Mouse (Mus musculus) testis, adult 2 months (tissue): ENCODE measurements around the gene Hist2h3c1. TPM values are rescaled to one million over a fixed set of nuclear protein-coding genes. Genes with fewer than 3 reads are reported as not detected.
A peak's percentile ranks its signal among the peaks of the same experiment; 100 is the strongest.
"Not testable (repeated sequence)": the region's sequence is repeated elsewhere in the genome, so short reads cannot be mapped to it uniquely, and the experiment has no call there.

Experiments
- H3K27ac ChIP-seq: fragments of 200-500 bp; 2 replicates; pipeline ENCODE4 v1.5.1; 2012; ENCODE audit warnings: low read depth, low read length; ENCODE audit not compliant: control insufficient read depth, insufficient read depth
- H3K27me3 ChIP-seq: fragments of 200-500 bp; 2 replicates; pipeline ENCODE4 v1.6.1; 2012; ENCODE audit warnings: mild to moderate bottlenecking, low read length, moderate library complexity; ENCODE audit not compliant: control insufficient read depth, insufficient read depth
- H3K36me3 ChIP-seq: fragments of 200-500 bp; 2 replicates; pipeline ENCODE4 v1.6.1; 2012; ENCODE audit warnings: mild to moderate bottlenecking, low read length; ENCODE audit not compliant: control insufficient read depth, insufficient read depth
- H3K4me1 ChIP-seq: fragments of 200-500 bp; 2 replicates; pipeline ENCODE4 v1.6.1; 2012; ENCODE audit warnings: low read length; ENCODE audit not compliant: control insufficient read depth, insufficient read depth
- H3K4me3 ChIP-seq: fragments of 200-500 bp; 2 replicates; pipeline ENCODE4 v1.5.1; 2012; ENCODE audit warnings: low read depth, mild to moderate bottlenecking, low read length, moderate library complexity, mixed read lengths; ENCODE audit not compliant: control insufficient read depth
- CTCF ChIP-seq: fragments of 200-500 bp; IDR thresholded peaks from 2 replicates; pipeline ENCODE4 v1.5.1; 2012; ENCODE audit warnings: low read depth, mild to moderate bottlenecking, inconsistent platforms, low read length, moderate library complexity; ENCODE audit not compliant: control insufficient read depth, insufficient read depth, insufficient replicate concordance
- POLR2A ChIP-seq: fragments of 200-500 bp; IDR thresholded peaks from 2 replicates; pipeline ENCODE4 v1.6.1; 2012; ENCODE audit warnings: low read depth, mild to moderate bottlenecking, inconsistent platforms, low read length, moderate library complexity; ENCODE audit not compliant: control insufficient read depth
- polyA plus RNA-seq: library from polyadenylated mRNA; depleted of rRNA; stranded (reverse); fragments of >200 nt; gene quantifications from 2 replicates; pipeline ENCODE4 v1.2.3, GENCODE M21; 2012

The Hist2h3c1 gene
- polyA plus RNA-seq, 1 experiment: not detected

DNA sequence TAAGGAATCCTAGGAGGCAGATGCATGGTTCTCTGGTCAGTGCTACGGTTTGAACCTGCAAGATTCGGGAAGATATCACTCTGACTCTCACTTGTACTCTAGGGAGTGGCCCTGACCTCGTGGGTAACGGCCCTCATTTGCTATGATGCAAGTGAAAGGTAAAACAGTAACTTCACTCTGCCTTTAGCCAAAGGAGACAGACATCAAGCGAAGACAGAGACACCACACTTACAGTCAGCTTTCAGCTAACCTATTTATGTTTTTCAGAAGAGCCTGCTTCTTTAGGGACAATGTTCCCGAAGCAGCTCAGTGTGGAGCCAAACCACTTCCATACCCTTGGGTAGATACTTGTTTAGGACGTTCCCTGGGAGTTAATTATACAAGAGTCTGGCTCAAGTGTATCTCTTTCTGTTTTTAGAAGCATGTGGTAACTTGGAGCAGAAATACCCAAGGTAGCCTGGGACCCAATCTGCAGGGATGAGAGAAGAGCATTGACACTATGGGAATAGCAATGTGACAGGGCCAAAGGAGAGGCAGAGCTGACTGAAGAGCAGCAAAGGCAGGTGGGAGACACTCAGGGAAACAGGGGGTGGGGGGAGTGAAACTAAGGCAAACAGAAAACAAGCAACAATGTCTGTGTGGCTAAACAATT is 2.4 kb upstream of the Hist2h3c1 start:
- Histone ChIP-seq H3K36me3 (no peaks in the 10 kb centered on the region), H3K4me3 (peak overlapping the region; percentile 73), H3K27me3 (no peaks in the 10 kb centered on the region), H3K27ac (peak overlapping the region; percentile 5), H3K4me1 (peaks cover 2% of the 10 kb centered on the region)
- TF ChIP-seq POLR2A (no peak), CTCF (no peak)

DNA sequence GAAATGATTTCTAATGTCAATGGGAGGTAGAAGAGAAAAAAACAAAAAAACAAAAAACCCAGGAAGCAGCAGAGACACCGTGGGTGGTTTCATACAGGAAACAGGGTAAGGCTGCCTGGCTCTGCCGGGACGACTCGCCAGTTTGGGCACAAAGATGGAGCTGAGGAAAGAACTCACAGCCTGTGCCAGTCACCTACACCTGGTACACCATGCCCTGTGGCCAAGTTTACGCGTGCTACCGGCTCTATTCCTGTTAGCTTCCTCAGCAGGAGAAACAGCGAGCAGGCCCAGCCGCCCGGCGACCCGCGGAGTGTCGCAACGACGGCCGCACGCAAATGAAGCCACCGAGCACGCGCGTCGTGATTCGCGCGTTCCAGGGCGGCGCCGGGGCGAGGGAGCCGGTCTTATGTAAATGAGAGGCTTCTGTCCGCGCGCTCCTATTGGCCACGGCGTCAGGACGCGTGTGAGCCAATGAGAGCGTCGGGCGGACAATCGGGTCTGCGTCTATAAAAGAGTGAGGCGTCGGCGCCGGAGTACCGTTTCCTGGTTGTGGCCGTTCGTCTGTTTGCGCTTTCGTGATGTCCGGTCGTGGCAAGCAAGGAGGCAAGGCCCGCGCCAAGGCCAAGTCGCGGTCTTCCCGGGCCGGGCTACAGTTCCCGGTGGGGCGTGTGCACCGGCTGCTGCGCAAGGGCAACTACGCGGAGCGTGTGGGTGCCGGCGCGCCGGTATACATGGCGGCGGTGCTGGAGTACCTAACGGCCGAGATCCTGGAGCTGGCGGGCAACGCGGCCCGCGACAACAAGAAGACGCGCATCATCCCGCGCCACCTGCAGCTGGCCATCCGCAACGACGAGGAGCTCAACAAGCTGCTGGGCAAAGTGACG is 1.2 kb upstream of the Hist2h3c1 start, which contains the start of gene Hist2h2aa1:
TSS of gene Hist2h2aa1 (plus strand) at position 495 of the 884 bp plus-strand sequence.
- Histone ChIP-seq H3K4me3 (peak within 1 kb of the TSS; percentile 100), H3K27ac (peak within 1 kb of the TSS; percentile 100)
- not testable (repeated sequence) for H3K27me3 ChIP-seq, H3K36me3 ChIP-seq, H3K4me1 ChIP-seq
- TF ChIP-seq CTCF (0 out of 2 replicates have a peak, but pooled peaks have one; percentile 1), POLR2A (peak; percentile 57; the same call in 1 of the 2 replicates)

DNA sequence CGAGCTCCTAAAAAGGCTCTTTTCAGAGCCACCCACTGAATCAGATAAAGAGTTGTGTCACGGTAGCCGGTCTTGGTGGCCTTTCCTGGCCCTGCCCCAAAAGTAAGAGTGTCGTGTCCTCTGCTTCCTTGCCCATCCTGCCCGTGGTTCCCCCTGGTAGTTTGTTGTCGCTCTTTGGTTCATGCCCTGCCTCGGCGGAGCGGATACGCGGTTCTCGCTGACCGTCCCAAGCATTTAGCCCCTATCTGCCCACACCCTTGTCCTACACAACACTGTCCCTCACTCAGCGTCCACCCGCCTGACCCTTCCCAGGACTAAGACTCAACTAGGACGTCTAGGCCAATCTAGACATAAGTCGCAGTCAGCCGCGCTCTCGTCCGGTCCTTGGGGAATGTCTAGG is 467 bp upstream of the Hist2h3c1 start:
- Histone ChIP-seq H3K4me3 (peak overlapping the region; percentile 84), H3K27ac (peak overlapping the region; percentile 85)
- H3K27me3 ChIP-seq, H3K36me3 ChIP-seq, H3K4me1 ChIP-seq: not testable (repeated sequence)

DNA sequence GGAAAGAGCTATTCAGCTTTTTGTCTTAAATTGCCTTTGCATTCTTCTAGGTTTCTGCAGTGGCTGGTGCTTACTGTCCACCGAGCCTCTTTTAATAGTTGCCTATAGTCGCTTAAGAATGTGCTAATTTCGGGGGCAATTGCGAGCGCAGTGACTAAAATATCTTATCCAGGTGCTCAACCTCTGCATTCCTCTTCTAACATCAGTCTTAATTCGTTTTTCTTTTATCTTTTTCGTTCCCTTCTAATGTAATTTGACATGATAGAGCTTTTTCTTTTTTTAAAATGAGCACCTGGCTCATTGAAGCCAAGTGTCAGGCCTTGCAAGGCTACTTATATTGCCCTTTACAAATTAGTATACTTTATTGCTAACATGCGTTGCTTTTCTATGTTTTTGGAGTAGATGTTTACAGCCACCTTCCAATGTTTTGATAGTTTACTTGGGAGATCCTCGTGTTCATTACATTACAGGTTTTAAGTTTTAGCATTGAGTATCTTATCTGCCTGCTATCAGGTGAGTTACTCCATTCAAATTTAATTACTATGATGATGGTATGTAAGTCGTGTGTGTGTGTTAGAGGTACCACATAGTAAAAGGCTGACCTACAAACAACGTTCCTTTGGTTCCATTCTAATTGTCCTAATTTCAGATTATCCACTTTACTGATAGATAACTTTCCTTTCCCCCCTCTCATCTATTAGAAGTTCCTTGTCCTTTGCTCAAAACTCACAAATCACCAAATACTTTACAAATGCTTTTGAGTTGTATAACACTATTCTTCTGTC is 1.1 kb downstream of the Hist2h3c1 start:
- no peaks in the 10 kb centered on the region; the same call in 1 of the 2 replicates for H3K4me1 ChIP-seq
- H3K4me3 ChIP-seq: peak overlapping the region; percentile 74
- H3K27ac ChIP-seq: no peak overlapping the region
- TF ChIP-seq CTCF (no peak), POLR2A (no peak)
- no peaks in the 10 kb centered on the region for H3K36me3 ChIP-seq
- H3K27me3 ChIP-seq: no peaks in the 10 kb centered on the region

DNA sequence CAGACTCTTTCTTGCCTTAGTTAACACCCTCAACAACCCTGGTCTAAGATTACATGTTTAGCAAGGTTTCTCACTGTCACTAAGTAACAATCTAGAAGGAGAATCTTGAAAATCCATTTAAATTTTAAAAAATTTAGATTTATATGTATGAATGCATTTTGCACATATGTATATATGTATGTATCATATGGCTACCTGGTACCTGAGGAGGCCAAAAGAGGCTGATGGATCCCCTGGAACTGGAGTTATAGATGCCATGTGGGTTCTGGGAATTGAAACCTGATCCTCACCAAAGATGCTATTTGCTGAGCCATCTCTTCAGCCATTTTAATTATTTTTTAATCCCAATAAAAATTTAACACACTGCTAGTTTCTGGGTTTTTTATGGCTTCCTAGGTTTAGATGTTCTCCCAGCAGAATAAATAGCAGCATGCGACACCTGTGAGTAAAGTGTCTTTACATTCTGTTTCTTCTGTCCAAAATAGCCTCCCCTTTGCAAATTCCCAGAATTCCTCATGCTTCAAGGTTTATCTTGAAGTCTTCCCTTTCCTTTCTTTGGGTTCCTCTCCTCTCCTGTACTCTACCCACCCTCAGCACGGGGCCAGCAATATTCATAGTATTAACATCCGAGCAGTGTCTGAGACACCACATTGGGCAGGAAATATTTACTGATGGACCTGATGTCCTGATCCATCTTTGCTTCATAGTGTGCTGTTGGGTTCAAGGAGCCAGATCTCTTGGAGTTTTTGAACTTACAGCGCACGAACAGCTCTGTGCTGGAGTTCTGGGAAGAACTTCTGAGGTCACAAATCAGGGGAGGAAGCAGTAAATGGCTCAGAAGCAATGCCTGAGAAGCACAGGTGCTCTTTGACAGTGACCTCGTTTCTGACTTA is 1.9 kb downstream of the Hist2h3c1 start:
- Histone ChIP-seq H3K27ac (no peak overlapping the region), H3K27me3 (no peaks in the 10 kb centered on the region), H3K4me1 (no peaks in the 10 kb centered on the region; the same call in 1 of the 2 replicates), H3K4me3 (peak overlapping the region; percentile 16; the same call in 1 of the 2 replicates), H3K36me3 (no peaks in the 10 kb centered on the region)
- TF ChIP-seq POLR2A (no peak), CTCF (no peak)

DNA sequence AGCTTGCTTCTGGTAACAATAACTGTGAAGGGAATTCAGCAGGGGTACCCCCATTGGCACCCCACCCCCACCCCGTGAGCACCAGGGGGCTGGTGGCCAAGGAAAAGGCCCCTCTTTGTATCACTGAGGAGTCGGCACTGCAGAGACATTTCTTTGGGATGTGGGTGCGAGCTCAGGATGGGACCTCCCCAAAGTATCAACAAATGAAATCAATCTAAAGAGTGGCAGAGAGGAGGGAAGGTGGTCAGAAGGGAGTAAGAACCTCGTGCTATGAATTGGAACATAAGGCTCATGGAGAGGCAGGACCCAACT is 2.5 kb downstream of the Hist2h3c1 start:
- no peaks in the 10 kb centered on the region for H3K27me3 ChIP-seq
- no peak overlapping the region for H3K27ac ChIP-seq
- H3K36me3 ChIP-seq: no peaks in the 10 kb centered on the region
- no peak for TF ChIP-seq CTCF
- TF ChIP-seq POLR2A: no peak
- H3K4me1 ChIP-seq: no peaks in the 10 kb centered on the region; the same call in 1 of the 2 replicates
- no peak overlapping the region for H3K4me3 ChIP-seq
